Mouse (Mus musculus) mouse embryonic stem cell (cell line): ENCODE results near the gene Speer4b.
"Not testable (repeated sequence)": the region's sequence is repeated elsewhere in the genome, so short reads cannot be mapped to it uniquely, and the experiment has no call there.

Experiments
- in situ Hi-C, 2 experiments: fragments of 300-500 bp; cut with MboI; formaldehyde crosslinking; loops; 1 replicate in 1 of 2; 3 replicates in 1 of 2; pipeline ENCODE4 v1.14.3; 2019 to 2020; ENCODE audit warnings: low sequenced_read_pairs in 2 of 2, low pct_unique_long_range_greater_than_20kb in 1 of 2, mixed read lengths in 1 of 2; ENCODE audit not compliant: unreplicated experiment in 1 of 2

Speer4b gene

DNA sequence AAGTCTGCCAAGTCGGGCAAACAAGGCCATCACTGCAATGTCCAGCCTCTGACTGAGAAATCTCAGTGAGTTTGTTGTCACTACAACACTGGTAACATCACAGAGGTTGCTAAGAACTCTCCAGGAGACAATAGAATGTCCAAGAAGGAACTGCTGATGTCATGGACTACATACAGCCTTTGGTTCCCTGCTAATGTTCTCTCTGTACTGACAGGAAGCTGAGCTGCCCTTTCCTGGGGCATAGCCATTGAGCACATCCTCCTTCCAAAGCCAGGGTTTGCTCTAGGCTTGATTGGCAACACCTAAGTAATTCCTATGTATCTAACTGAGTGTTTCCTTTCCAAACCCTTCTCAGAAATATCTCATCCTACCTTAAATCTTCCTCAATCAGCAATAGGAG is at the start of gene Speer4b:
Gene Speer4b (minus strand): TSS at position 101 of the 400 bp plus-strand sequence.
- in situ Hi-C loops = not testable (repeated sequence)

DNA sequence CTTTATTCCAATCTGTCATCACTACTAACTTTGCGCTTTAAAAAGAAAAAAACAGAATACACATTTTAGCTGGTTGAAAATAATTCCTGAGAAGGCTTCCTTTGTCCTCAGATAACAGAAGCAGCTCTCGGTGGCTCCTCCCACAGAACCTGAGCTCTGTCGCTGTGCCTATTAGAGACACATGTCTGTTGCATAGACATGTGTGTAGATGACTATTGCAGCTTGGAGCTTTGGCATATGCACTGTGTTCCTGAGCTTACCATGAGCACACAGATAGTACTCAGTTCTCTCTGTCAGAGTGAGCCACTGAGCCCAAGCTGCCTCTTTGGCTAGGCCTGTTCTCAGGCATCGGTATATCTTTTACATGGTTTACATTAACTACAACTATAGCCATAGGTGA is 48.1 kb upstream of the Speer4b start:
- in situ Hi-C loops = no loop called here

DNA sequence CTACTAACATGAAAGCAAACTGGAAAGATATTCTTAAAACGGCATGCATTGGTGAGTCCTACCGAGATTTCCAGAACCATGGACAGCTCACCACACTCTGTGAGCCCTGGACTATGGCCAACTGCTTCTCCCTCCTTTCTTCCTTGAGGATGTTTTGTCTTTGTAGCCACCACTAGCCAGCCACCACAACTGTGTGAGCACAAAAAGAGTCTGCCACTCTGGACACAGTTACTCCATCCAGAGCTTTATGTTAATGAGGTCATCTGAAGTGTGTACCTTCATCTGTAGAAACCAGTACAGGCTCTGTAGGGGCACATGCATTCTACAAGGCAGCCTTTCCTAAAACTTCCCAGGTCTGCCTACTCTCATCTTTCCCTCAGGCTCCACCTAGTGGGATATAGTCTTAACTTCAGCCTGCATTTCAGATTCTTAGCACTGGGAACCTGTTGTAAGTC is 43.6 kb upstream of the Speer4b start:
- in situ Hi-C loops = no loop called here

DNA sequence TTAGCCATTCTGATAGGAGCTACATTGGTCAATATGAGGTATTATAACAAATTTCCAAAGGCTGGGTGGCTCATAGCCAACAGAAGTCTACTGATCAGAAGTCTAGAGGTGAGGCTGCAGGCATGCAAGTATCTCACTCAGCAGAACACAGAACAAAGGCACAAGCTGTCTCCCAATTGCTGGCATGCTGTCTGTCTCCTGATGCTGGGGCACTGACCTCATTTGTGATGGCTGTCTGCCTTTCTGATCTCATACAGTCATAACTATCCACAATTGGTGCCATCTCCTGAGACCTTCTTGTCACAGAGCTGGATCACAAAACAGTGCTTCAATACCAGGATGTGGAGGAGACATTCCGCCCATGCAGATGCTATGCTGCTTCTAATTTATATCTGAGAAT is 25.7 kb upstream of the Speer4b start:
- in situ Hi-C loops = no loop called here

GRCm38 (mm10) chr5:27518716-27519115 is 17.5 kb upstream of the Speer4b start:
- in situ Hi-C loops = no loop called here

- in situ Hi-C loops = no loop called here
Measured at GRCm38 (mm10) chr5:27490942-27491341, 10.3 kb downstream of the Speer4b start.

- in situ Hi-C loops = no loop called here
Measured at GRCm38 (mm10) chr5:27486138-27486537, 15.1 kb downstream of the Speer4b start.

- in situ Hi-C loops = no loop called here
Measured at GRCm38 (mm10) chr5:27481706-27482105, 19.5 kb downstream of the Speer4b start.

GRCm38 (mm10) chr5:27474964-27475465 is 26.2 kb downstream of the Speer4b start:
- in situ Hi-C loops = no loop called here

DNA sequence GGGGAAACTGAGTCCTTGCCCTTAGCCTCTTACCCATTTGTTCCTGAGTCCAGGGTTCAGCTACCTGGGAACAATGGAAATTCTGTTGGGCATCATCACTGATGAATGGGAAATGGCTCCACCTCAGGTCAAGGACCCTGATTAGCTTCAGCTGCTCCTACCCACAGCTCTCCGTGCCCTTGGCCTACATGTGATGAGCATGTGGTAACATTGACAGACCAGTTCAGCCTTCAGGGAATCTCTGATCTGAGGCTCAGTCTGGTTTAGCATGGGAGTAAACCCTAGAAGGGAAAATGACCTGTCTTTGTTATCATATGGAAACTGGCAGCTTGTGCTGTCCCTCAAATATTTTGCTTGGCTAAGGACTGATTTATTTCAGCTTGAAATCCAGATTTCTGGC is 43.6 kb downstream of the Speer4b start:
- in situ Hi-C loops = no loop called here

DNA sequence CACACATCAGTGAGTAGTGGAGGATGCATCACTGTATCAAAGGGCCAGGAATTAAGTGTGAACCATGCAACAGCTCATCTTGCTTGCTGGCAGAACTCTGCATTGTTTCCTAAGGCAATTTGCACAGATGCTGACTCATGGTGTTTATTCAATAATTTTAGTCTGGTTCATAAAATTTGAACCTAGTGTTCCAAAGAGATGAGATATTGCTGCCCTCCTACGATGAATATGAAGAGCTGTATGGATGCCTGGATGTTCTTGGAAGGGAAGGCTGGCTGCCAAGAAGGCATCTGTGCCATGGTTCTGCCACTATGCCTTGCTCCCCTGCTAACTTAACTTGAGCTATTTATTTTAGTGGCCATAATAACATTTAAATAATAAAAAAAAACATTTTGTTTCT is 44.3 kb downstream of the Speer4b start:
- in situ Hi-C loops = no loop called here

- in situ Hi-C loops = no loop called here
Measured at GRCm38 (mm10) chr5:27454386-27454785, 46.9 kb downstream of the Speer4b start.

- in situ Hi-C loops = no loop called here
Measured at GRCm38 (mm10) chr5:27453201-27453845, 47.9 kb downstream of the Speer4b start.
